Mouse (Mus musculus) embryonic fibroblast, embryonic 13.5 days (primary cell): ENCODE measurements at regions not wholly inside any gene's neighbourhood (a gene's known extent, or its start where the extent isn't known, plus 50 kb on each side); places are given as distances from the start of the nearest gene placed in this dataset.

Source experiments
- H3K27ac ChIP-seq: 2 replicates; pipeline ENCODE4 v1.5.1; 2012; ENCODE audit warnings: low read length, control low read depth, inconsistent platforms; ENCODE audit not compliant: insufficient read depth
- H3K4me1 ChIP-seq: 2 replicates; pipeline ENCODE4 v1.6.1; 2011; ENCODE audit warnings: low read length; ENCODE audit not compliant: control insufficient read depth, insufficient read depth
- H3K4me3 ChIP-seq: 2 replicates; pipeline ENCODE4 v1.5.1; 2011; ENCODE audit warnings: mild to moderate bottlenecking, control low read depth, low read length; ENCODE audit not compliant: insufficient read depth
- CTCF ChIP-seq: IDR thresholded peaks from 2 replicates; pipeline ENCODE4 v1.5.1; 2011; ENCODE audit warnings: mild to moderate bottlenecking, control low read depth, low read length, moderate library complexity, borderline replicate concordance; ENCODE audit not compliant: insufficient read depth
- POLR2A ChIP-seq: IDR thresholded peaks from 2 replicates; pipeline ENCODE4 v1.6.1; 2011; ENCODE audit warnings: low read depth, mild to moderate bottlenecking, control low read depth, low read length, moderate library complexity

GRCm38 (mm10) chr11:22653366-22653765 lies 141.5 kb downstream of the Tmem17 start:
- Histone ChIP-seq H3K4me3 (no peak overlapping the region), H3K4me1 (no peaks in the 10 kb centered on the region), H3K27ac (no peak overlapping the region)
- no peak for TF ChIP-seq CTCF

GRCm38 (mm10) chr11:22657635-22658034 lies 145.7 kb downstream of the Tmem17 start:
- Histone ChIP-seq H3K4me1 (no peaks in the 10 kb centered on the region), H3K27ac (no peak overlapping the region), H3K4me3 (no peak overlapping the region)
- TF ChIP-seq POLR2A (no peak), CTCF (no peak)

- Histone ChIP-seq H3K4me3 (no peak overlapping the region), H3K4me1 (no peaks in the 10 kb centered on the region), H3K27ac (no peak overlapping the region)
- TF ChIP-seq CTCF (no peak), POLR2A (no peak)
These were observed 149.2 kb downstream of the Tmem17 start for GRCm38 (mm10) chr11:22661072-22661471.

GRCm38 (mm10) chr11:22661713-22662551 lies 150.0 kb downstream of the Tmem17 start:
- Histone ChIP-seq H3K4me3 (no peak overlapping the region), H3K4me1 (no peaks in the 10 kb centered on the region), H3K27ac (no peak overlapping the region)
- TF ChIP-seq CTCF (no peak), POLR2A (no peak)

- TF ChIP-seq POLR2A, result no peak
- TF ChIP-seq CTCF, result no peak
- Histone ChIP-seq H3K4me3 (no peak overlapping the region), H3K27ac (no peak overlapping the region), H3K4me1 (no peaks in the 10 kb centered on the region)
These were observed 154.1 kb downstream of the Tmem17 start for GRCm38 (mm10) chr11:22665978-22666377.

GRCm38 (mm10) chr11:22666378-22666777 lies 154.5 kb downstream of the Tmem17 start:
- Histone ChIP-seq H3K4me3 (no peak overlapping the region), H3K27ac (no peak overlapping the region), H3K4me1 (no peaks in the 10 kb centered on the region)
- TF ChIP-seq CTCF, result no peak
- no peak for TF ChIP-seq POLR2A

- no peaks in the 10 kb centered on the region for H3K4me1 ChIP-seq
- no peak overlapping the region for H3K4me3 ChIP-seq
- no peak overlapping the region for H3K27ac ChIP-seq
- TF ChIP-seq CTCF (no peak), POLR2A (no peak)
These were observed 156.3 kb downstream of the Tmem17 start for GRCm38 (mm10) chr11:22668220-22668619.

GRCm38 (mm10) chr11:22669267-22669666 lies 157.4 kb downstream of the Tmem17 start:
- TF ChIP-seq POLR2A, result no peak
- TF ChIP-seq CTCF, result no peak
- H3K27ac ChIP-seq, result no peak overlapping the region
- H3K4me3 ChIP-seq, result no peak overlapping the region
- H3K4me1 ChIP-seq, result no peaks in the 10 kb centered on the region

- Histone ChIP-seq H3K4me1 (no peaks in the 10 kb centered on the region), H3K4me3 (no peak overlapping the region), H3K27ac (no peak overlapping the region)
- TF ChIP-seq CTCF (no peak), POLR2A (no peak)
These were observed 160.1 kb downstream of the Tmem17 start for GRCm38 (mm10) chr11:22671791-22672490.

- Histone ChIP-seq H3K4me3 (no peak overlapping the region), H3K27ac (no peak overlapping the region), H3K4me1 (no peaks in the 10 kb centered on the region)
- no peak for TF ChIP-seq CTCF
- TF ChIP-seq POLR2A, result no peak
These were observed 163.2 kb downstream of the Tmem17 start for GRCm38 (mm10) chr11:22675047-22675446.

GRCm38 (mm10) chr11:22675754-22676153 lies 163.9 kb downstream of the Tmem17 start:
- H3K4me3 ChIP-seq, result no peak overlapping the region
- H3K4me1 ChIP-seq, result no peaks in the 10 kb centered on the region
- no peak for TF ChIP-seq POLR2A
- TF ChIP-seq CTCF, result no peak
- H3K27ac ChIP-seq, result no peak overlapping the region
